Mouse (Mus musculus) ES-E14 (cell line): ENCODE measurements at regions not wholly inside any gene's neighbourhood (a gene's known extent, or its start where the extent isn't known, plus 50 kb on each side); places are given as distances from the start of the nearest gene placed in this dataset.
"Not testable (repeated sequence)": the region's sequence is repeated elsewhere in the genome, so short reads cannot be mapped to it uniquely, and the experiment has no call there.

Source experiments
- HCFC1 ChIP-seq: IDR thresholded peaks from 2 replicates; pipeline ENCODE4 v1.6.1; 2012; ENCODE audit warnings: low read length, inconsistent platforms, borderline replicate concordance; ENCODE audit not compliant: insufficient read depth
- MAFK ChIP-seq: IDR thresholded peaks from 2 replicates; pipeline ENCODE4 v1.6.1; 2014; ENCODE audit warnings: mild to moderate bottlenecking, low read depth, low read length, inconsistent platforms; ENCODE audit not compliant: insufficient read depth
- ZNF384 ChIP-seq: IDR thresholded peaks from 2 replicates; pipeline ENCODE4 v1.6.1; 2012; ENCODE audit warnings: low read depth, low read length, inconsistent platforms

DNA sequence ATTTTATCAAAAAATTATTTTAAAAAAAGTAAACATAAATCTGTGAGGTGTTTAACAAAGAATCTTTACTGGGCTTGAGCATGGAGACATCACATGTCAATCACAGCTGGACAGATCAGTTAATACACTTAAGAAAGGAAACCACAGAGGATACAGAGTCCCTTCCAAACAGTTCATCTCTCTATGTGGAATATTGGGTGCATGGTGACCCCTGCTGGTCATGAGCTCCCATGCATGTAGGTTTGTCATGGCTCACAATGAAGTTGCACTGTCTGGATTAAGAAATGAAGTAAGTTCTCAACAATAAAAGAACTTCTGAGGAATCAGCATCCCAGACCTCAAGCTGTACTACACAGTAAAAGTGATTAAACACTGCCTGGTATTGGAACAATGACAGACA lies 175.1 kb upstream of the Zfp386 start:
- not testable (repeated sequence) for TF ChIP-seq HCFC1, MAFK, ZNF384
